Mouse (Mus musculus): ENCODE results near the gene BC028528. TPM values are rescaled to one million over a fixed set of nuclear protein-coding genes. Genes with fewer than 3 reads are reported as not detected.

Gene BC028528
- total RNA-seq, 1 experiment from 2014 or later: 21.1 TPM

Other genes starting within 250 kb of the BC028528 start
- 151 and 187 TPM in 2 replicates for gene Mcl1, start 233.2 kb downstream of the BC028528 start, total RNA-seq (2021)
- 6.6 and 8.4 TPM in 2 replicates for gene Adamtsl4, start 204.1 kb downstream of the BC028528 start, total RNA-seq (2021)
- 188 and 208 TPM in 2 replicates for gene Ecm1, start 152.4 kb downstream of the BC028528 start, total RNA-seq (2021)
- gene Tars2, start 131.8 kb downstream of the BC028528 start, total RNA-seq (2021): 49.6 and 52.3 TPM in 2 replicates
- 47.4 and 51.5 TPM in 2 replicates for gene Rprd2, start 73.1 kb downstream of the BC028528 start, total RNA-seq (2021)
- 23.0 and 27.2 TPM in 2 replicates for gene Prpf3, start 36.1 kb downstream of the BC028528 start, total RNA-seq (2021)
- gene Mrps21, start 20.5 kb downstream of the BC028528 start, total RNA-seq (2021): 289 and 301 TPM in 2 replicates
- 2.6 and 3.9 TPM in 2 replicates for gene Ciart, start 9.8 kb downstream of the BC028528 start, total RNA-seq (2021)
- gene Aph1a, start 2.0 kb upstream of the BC028528 start, total RNA-seq (2021): 165 and 175 TPM in 2 replicates
- 20.1 and 20.3 TPM in 2 replicates for gene Car14, start 12.7 kb upstream of the BC028528 start, total RNA-seq (2021)
- 94.6 and 102 TPM in 2 replicates for gene Anp32e, start 37.2 kb upstream of the BC028528 start, total RNA-seq (2021)
- 29.4 and 47.2 TPM in 2 replicates for gene Plekho1, start 104.0 kb upstream of the BC028528 start, total RNA-seq (2021)
- 27.0 and 31.1 TPM in 2 replicates for gene Vps45, start 166.5 kb upstream of the BC028528 start, total RNA-seq (2021)
- gene Otud7b, start 212.5 kb upstream of the BC028528 start, total RNA-seq (2021): 31.8 and 40.8 TPM in 2 replicates